Mouse (Mus musculus): Measurements from ENCODE around the gene Pnpla1. TPM values are rescaled to one million over a fixed set of nuclear protein-coding genes. Genes with fewer than 3 reads are reported as not detected.

The Pnpla1 gene
- polyA plus RNA-seq, 1 experiment from 2014 or later = 0.07 TPM

GRCm38 (mm10) chr17:28882810-28883209 is 24.6 kb downstream of the Pnpla1 start:
- Histone ChIP-seq H3K9me3 (ENCODE audit: control insufficient read depth, low read depth, low read length) (no peaks in the 10 kb centered on the region), H3K4me3 (ENCODE audit: low read depth, low read length) (no peak overlapping the region), H3K9ac (replicated peaks; ENCODE audit: low read depth, low read length) (no peak overlapping the region), H3K27me3 (ENCODE audit: control insufficient read depth, insufficient read depth, low read length) (no peaks in the 10 kb centered on the region), H3K4me2 (replicated peaks; ENCODE audit: low read depth, low read length) (no peak overlapping the region), H3K36me3 (ENCODE audit: control insufficient read depth, insufficient read depth, low read length) (no peaks in the 10 kb centered on the region), H3K27ac (ENCODE audit: low read length) (no peak overlapping the region), H3K4me1 (ENCODE audit: control insufficient read depth, insufficient read depth, low read length) (no peaks in the 10 kb centered on the region)
- WGBS = 48% methylated on average over 8 of the region's 8 CpGs
- no peak for ATAC-seq (ENCODE audit: insufficient number of reproducible peaks, insufficient read depth, low FRiP score, low read depth)

- H3K36me3 ChIP-seq (ENCODE audit: control insufficient read depth, insufficient read depth, low read length) = no peaks in the 10 kb centered on the region
- no peaks in the 10 kb centered on the region for H3K27me3 ChIP-seq (ENCODE audit: control insufficient read depth, insufficient read depth, low read length)
- no peak overlapping the region for H3K4me3 ChIP-seq (ENCODE audit: low read depth, low read length)
- H3K27ac ChIP-seq (ENCODE audit: low read length) = no peak overlapping the region
- no peak overlapping the region for H3K9ac ChIP-seq (replicated peaks; ENCODE audit: low read depth, low read length)
- no peak for ATAC-seq (ENCODE audit: insufficient number of reproducible peaks, insufficient read depth, low FRiP score, low read depth)
- H3K4me1 ChIP-seq (ENCODE audit: control insufficient read depth, insufficient read depth, low read length) = no peaks in the 10 kb centered on the region
- 69% methylated on average over 10 of the region's 10 CpGs for WGBS
- 0 out of 2 replicates have a peak, but pooled peaks cover 6% of the 10 kb centered on the region for H3K9me3 ChIP-seq (ENCODE audit: control insufficient read depth, low read depth, low read length)
- no peak overlapping the region for H3K4me2 ChIP-seq (replicated peaks; ENCODE audit: low read depth, low read length)
These were observed 25.8 kb downstream of the Pnpla1 start for GRCm38 (mm10) chr17:28883941-28884516.

- Histone ChIP-seq H3K27me3 (ENCODE audit: control insufficient read depth, insufficient read depth, low read length) (no peaks in the 10 kb centered on the region), H3K4me1 (ENCODE audit: control insufficient read depth, insufficient read depth, low read length) (no peaks in the 10 kb centered on the region), H3K9ac (replicated peaks; ENCODE audit: low read depth, low read length) (no peak overlapping the region), H3K4me3 (ENCODE audit: low read depth, low read length) (no peak overlapping the region), H3K4me2 (replicated peaks; ENCODE audit: low read depth, low read length) (no peak overlapping the region), H3K36me3 (ENCODE audit: control insufficient read depth, insufficient read depth, low read length) (no peaks in the 10 kb centered on the region), H3K9me3 (ENCODE audit: control insufficient read depth, low read depth, low read length) (0 out of 2 replicates have a peak, but pooled peaks cover 6% of the 10 kb centered on the region), H3K27ac (ENCODE audit: low read length) (no peak overlapping the region)
- 88% methylated on average over 8 of the region's 8 CpGs for WGBS
- no peak for ATAC-seq (ENCODE audit: insufficient number of reproducible peaks, insufficient read depth, low FRiP score, low read depth)
These were observed 27.0 kb downstream of the Pnpla1 start for GRCm38 (mm10) chr17:28885231-28885630.

- Histone ChIP-seq H3K36me3 (ENCODE audit: control insufficient read depth, insufficient read depth, low read length) (no peaks in the 10 kb centered on the region), H3K9ac (replicated peaks; ENCODE audit: low read depth, low read length) (no peak overlapping the region), H3K4me2 (replicated peaks; ENCODE audit: low read depth, low read length) (no peak overlapping the region), H3K9me3 (ENCODE audit: control insufficient read depth, low read depth, low read length) (0 out of 2 replicates have a peak, but pooled peaks cover 6% of the 10 kb centered on the region), H3K4me1 (ENCODE audit: control insufficient read depth, insufficient read depth, low read length) (no peaks in the 10 kb centered on the region), H3K27me3 (ENCODE audit: control insufficient read depth, insufficient read depth, low read length) (no peaks in the 10 kb centered on the region), H3K4me3 (ENCODE audit: low read depth, low read length) (no peak overlapping the region), H3K27ac (ENCODE audit: low read length) (no peak overlapping the region)
- ATAC-seq (ENCODE audit: insufficient number of reproducible peaks, insufficient read depth, low FRiP score, low read depth) = no peak
- 81% methylated on average over 8 of the region's 8 CpGs for WGBS
These were observed 28.1 kb downstream of the Pnpla1 start for GRCm38 (mm10) chr17:28886266-28886665.

- WGBS = 91% methylated on average over 11 of the region's 11 CpGs
- no peak for ATAC-seq (ENCODE audit: insufficient number of reproducible peaks, insufficient read depth, low FRiP score, low read depth)
These were observed 36.0 kb downstream of the Pnpla1 start for GRCm38 (mm10) chr17:28894050-28894767.

GRCm38 (mm10) chr17:28895217-28895875 is 37.1 kb downstream of the Pnpla1 start:
- WGBS = 94% methylated on average over 21 of the region's 21 CpGs
- Histone ChIP-seq H3K27me3 (ENCODE audit: control insufficient read depth, insufficient read depth, low read length) (no peaks in the 10 kb centered on the region), H3K4me2 (replicated peaks; ENCODE audit: low read depth, low read length) (no peak overlapping the region), H3K27ac (ENCODE audit: low read length) (no peak overlapping the region), H3K4me1 (ENCODE audit: control insufficient read depth, insufficient read depth, low read length) (no peaks in the 10 kb centered on the region), H3K36me3 (ENCODE audit: control insufficient read depth, insufficient read depth, low read length) (no peaks in the 10 kb centered on the region), H3K9me3 (ENCODE audit: control insufficient read depth, low read depth, low read length) (no peaks in the 10 kb centered on the region), H3K9ac (replicated peaks; ENCODE audit: low read depth, low read length) (no peak overlapping the region), H3K4me3 (ENCODE audit: low read depth, low read length) (no peak overlapping the region)
- ATAC-seq (ENCODE audit: insufficient number of reproducible peaks, insufficient read depth, low FRiP score, low read depth) = no peak

More at GRCm38 (mm10) chr17:28894050-28894767, 36.0 kb downstream of the Pnpla1 start:
- no peak overlapping the region for H3K27ac ChIP-seq (ENCODE audit: low read length)
- no peaks in the 10 kb centered on the region for H3K9me3 ChIP-seq (ENCODE audit: control insufficient read depth, low read depth, low read length)
- no peaks in the 10 kb centered on the region for H3K27me3 ChIP-seq (ENCODE audit: control insufficient read depth, insufficient read depth, low read length)
- H3K4me3 ChIP-seq (ENCODE audit: low read depth, low read length) = no peak overlapping the region
- no peak overlapping the region for H3K9ac ChIP-seq (replicated peaks; ENCODE audit: low read depth, low read length)
- H3K4me1 ChIP-seq (ENCODE audit: control insufficient read depth, insufficient read depth, low read length) = no peaks in the 10 kb centered on the region
- no peaks in the 10 kb centered on the region for H3K36me3 ChIP-seq (ENCODE audit: control insufficient read depth, insufficient read depth, low read length)
- no peak overlapping the region for H3K4me2 ChIP-seq (replicated peaks; ENCODE audit: low read depth, low read length)

GRCm38 (mm10) chr17:28896095-28896780 is 38.0 kb downstream of the Pnpla1 start:
- 94% methylated on average over 11 of the region's 11 CpGs for WGBS
- Histone ChIP-seq H3K36me3 (ENCODE audit: control insufficient read depth, insufficient read depth, low read length) (no peaks in the 10 kb centered on the region), H3K4me2 (replicated peaks; ENCODE audit: low read depth, low read length) (no peak overlapping the region), H3K27ac (ENCODE audit: low read length) (no peak overlapping the region), H3K9ac (replicated peaks; ENCODE audit: low read depth, low read length) (no peak overlapping the region), H3K27me3 (ENCODE audit: control insufficient read depth, insufficient read depth, low read length) (no peaks in the 10 kb centered on the region), H3K4me3 (ENCODE audit: low read depth, low read length) (no peak overlapping the region), H3K9me3 (ENCODE audit: control insufficient read depth, low read depth, low read length) (no peaks in the 10 kb centered on the region), H3K4me1 (ENCODE audit: control insufficient read depth, insufficient read depth, low read length) (no peaks in the 10 kb centered on the region)
- no peak for ATAC-seq (ENCODE audit: insufficient number of reproducible peaks, insufficient read depth, low FRiP score, low read depth)

GRCm38 (mm10) chr17:28897817-28898216 is 39.6 kb downstream of the Pnpla1 start:
- Histone ChIP-seq H3K27ac (ENCODE audit: low read length) (no peak overlapping the region), H3K4me3 (ENCODE audit: low read depth, low read length) (no peak overlapping the region), H3K4me2 (replicated peaks; ENCODE audit: low read depth, low read length) (no peak overlapping the region), H3K36me3 (ENCODE audit: control insufficient read depth, insufficient read depth, low read length) (no peaks in the 10 kb centered on the region), H3K9ac (replicated peaks; ENCODE audit: low read depth, low read length) (no peak overlapping the region), H3K27me3 (ENCODE audit: control insufficient read depth, insufficient read depth, low read length) (no peaks in the 10 kb centered on the region), H3K4me1 (ENCODE audit: control insufficient read depth, insufficient read depth, low read length) (no peaks in the 10 kb centered on the region), H3K9me3 (ENCODE audit: control insufficient read depth, low read depth, low read length) (no peaks in the 10 kb centered on the region)
- ATAC-seq (ENCODE audit: insufficient number of reproducible peaks, insufficient read depth, low FRiP score, low read depth) = no peak
- 84% methylated on average over 5 of the region's 5 CpGs for WGBS
